Mouse (Mus musculus): ENCODE measurements around the gene Mid1. TPM values are rescaled to one million over a fixed set of nuclear protein-coding genes. Genes with fewer than 3 reads are reported as not detected.
A peak's percentile ranks its signal among the peaks of the same experiment; 100 is the strongest.
"Not testable (repeated sequence)": the region's sequence is repeated elsewhere in the genome, so short reads cannot be mapped to it uniquely, and the experiment has no call there.

The Mid1 gene
- polyA plus RNA-seq, 1 experiment, result 13.8 TPM

DNA sequence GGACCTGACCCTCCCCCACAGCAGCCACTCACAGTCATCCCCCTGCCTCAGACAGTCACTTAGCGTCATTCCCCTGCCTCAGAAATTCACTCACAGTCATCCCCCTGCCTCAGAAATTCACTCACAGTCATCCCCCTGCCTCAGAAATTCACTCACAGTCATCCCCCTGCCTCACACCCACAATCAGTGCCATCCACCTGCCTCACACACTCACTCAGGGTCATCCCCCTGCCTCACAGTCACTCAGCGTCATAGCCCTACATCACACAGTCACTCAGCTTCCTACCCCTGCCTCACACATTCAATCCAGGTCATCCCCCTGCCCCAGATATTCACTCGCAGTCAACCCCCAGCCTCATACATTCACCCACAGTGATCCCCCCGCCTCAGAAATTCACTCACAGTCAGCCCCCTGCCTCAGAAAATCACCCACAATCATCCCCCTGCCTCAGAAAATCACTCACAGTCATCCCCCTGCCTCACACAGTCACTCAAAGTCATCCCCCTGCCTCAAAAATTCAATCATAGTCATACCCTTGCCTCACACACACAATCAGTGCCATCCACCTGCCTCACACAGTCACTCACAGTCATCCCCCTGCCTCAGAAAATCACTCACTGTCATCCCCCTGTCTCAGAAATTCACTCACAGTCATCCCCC is 313.7 kb downstream of the Mid1 start:
- H3K36me3 ChIP-seq (replicated peaks; ENCODE audit: low read length); H3K4me3 ChIP-seq (replicated peaks): not testable (repeated sequence)
- H3K4me1 ChIP-seq, result peaks cover 28% of the 10 kb centered on the region
- peaks cover 20% of the 10 kb centered on the region for H3K27me3 ChIP-seq (replicated peaks)
- peaks cover 61% of the 10 kb centered on the region for H3K9me3 ChIP-seq

DNA sequence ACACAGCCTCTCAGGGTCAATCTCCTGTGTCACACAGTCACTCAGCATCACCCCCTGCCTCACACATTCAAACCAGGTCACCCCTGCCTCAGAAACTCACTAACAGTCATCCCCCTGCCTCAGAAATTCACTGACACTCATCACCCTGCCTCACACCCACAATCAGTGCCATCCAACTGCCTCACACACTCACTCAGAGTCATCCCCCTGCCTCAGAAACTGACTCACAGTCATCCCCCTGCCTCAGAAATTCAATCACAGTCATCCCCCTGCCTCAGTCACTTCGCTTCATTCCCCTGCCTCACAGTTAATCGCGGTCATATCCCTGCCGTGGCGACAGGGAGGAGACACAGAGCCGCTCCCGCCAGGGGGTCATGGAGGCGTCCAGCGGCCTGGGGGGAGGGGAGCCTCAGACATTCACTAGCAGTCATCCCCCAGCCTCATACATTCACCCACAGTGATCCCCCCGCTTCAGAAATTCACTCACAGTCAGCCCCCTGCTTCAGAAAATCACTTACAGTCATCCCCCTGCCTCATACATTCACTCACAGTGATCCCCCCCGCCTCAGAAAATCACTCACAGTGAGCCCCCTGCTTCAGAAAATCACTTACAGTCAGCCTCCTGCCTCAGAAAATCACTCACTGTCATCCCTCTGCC is 314.4 kb downstream of the Mid1 start:
- Histone ChIP-seq H3K4me3 (replicated peaks) (peak overlapping the region; percentile 0), H3K4me1 (peaks cover 23% of the 10 kb centered on the region), H3K27me3 (replicated peaks) (peaks cover 15% of the 10 kb centered on the region), H3K9me3 (peaks cover 58% of the 10 kb centered on the region)
- H3K36me3 ChIP-seq (replicated peaks; ENCODE audit: low read length), result not testable (repeated sequence)

DNA sequence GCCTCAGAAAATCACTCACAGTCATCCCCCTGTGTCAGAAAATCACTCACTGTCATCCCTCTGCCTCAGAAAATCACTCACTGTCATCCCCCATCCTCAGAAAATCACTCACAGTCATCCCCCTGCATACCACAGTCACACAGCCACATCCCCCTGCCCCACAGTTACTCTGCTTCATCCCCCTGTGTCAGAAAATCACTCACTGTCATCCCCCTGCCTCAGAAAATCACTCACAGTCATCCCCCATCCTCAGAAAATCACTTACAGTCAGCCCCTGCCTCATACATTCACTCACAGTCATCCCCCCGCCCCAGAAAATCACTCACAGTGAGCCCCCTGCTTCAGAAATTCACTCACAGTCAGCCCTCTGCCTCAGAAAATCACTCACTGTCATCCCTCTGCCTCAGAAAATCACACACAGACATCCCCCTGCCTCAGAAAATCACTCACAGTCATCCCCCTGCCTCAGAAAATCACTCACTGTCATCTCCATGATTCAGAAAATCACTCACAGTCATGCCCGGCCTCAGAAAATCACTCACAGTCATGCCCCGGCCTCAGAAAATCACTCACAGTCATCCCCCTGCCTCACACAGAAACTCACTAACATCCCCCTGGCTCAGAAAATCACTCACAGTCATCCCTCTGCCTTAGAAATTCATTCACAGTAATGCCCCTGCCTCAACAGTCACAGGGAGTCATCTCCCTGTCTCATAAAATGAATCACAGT is 315.1 kb downstream of the Mid1 start:
- peaks cover 14% of the 10 kb centered on the region for H3K27me3 ChIP-seq (replicated peaks)
- not testable (repeated sequence) for H3K4me3 ChIP-seq (replicated peaks); H3K36me3 ChIP-seq (replicated peaks; ENCODE audit: low read length)
- peaks cover 23% of the 10 kb centered on the region for H3K4me1 ChIP-seq
- peaks cover 53% of the 10 kb centered on the region for H3K9me3 ChIP-seq

DNA sequence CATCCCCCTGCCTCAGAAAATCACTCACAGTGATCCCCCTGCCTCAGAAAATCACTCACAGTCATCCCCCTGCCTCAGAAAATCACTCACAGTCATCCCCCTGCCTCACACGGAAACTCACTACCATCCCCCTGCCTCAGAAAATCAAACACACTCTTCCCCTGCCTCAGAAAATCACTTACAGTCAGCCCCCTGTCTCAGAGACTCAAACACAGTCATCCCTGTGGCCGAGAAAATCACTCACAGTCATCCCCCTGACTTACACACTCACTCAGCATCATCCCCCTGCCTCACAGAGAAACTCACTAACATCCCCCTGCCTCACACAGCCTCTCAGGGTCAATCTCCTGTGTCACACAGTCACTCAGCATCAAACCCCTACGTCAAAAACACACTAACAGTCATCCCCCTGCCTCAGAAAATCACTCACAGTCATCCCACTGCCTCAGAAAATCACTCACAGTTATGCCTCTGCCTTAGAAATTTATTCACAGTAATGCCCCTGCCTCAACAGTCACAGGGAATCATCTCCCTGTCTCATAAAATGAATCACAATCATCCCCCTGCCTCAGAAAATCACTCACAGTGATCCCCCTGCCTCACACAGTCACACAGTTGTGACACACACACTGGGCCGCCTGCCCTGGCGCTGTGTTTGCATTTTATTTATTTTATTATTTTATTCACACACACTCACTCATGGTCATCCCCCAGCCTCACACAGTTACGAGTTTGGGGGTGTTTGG is 315.8 kb downstream of the Mid1 start:
- H3K4me3 ChIP-seq (replicated peaks); H3K36me3 ChIP-seq (replicated peaks; ENCODE audit: low read length): not testable (repeated sequence)
- peaks cover 21% of the 10 kb centered on the region for H3K4me1 ChIP-seq
- peaks cover 52% of the 10 kb centered on the region for H3K9me3 ChIP-seq
- peaks cover 13% of the 10 kb centered on the region for H3K27me3 ChIP-seq (replicated peaks)

DNA sequence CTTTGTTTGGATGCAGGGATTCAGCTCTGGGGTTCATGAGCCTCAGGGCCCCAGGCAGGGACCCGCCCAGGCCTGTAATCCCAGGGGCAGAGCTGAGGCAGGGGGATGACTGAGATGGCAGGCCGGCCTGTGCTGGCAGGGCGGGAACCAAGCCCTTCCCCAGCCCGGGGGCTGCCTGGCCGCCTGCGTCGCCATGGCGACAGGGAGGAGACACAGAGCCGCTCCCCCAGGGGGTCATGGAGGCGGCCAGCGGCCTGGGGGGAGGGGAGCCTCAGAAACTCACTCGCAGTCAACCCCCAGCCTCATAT is 316.3 kb downstream of the Mid1 start:
- peaks cover 50% of the 10 kb centered on the region for H3K9me3 ChIP-seq
- H3K36me3 ChIP-seq (replicated peaks; ENCODE audit: low read length), result not testable (repeated sequence)

DNA sequence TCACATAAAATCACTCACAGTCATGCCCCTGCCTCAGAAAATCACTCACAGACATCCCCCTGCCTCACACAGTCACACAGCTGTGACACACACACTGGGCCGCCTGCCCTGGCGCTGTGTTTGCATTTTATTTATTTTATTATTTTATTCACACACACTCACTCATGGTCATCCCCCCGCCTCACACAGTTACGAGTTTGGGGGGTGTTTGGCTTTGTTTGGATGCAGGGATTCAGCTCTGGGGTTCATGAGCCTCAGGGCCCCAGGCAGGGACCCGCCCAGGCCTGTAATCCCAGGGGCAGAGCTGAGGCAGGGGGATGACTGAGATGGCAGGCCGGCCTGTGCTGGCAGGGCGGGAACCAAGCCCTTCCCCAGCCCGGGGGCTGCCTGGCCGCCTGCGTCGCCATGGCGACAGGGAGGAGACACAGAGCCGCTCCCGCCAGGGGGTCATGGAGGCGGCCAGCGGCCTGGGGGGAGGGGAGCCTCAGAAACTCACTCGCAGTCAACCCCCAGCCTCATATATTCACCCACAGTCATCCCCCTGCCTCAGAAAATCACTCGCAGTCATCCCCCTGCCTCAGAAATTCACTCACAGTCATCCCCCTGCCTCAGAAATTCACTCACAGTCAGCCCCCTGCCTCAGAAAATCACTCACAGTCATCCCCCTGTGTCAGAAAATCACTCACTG is 317.7 kb downstream of the Mid1 start:
- not testable (repeated sequence) for H3K27me3 ChIP-seq (replicated peaks); H3K36me3 ChIP-seq (replicated peaks; ENCODE audit: low read length); H3K4me3 ChIP-seq (replicated peaks); H3K4me1 ChIP-seq
- peaks cover 48% of the 10 kb centered on the region for H3K9me3 ChIP-seq

More for the DNA sequence above, 316.3 kb downstream of the Mid1 start:
- Histone ChIP-seq H3K27me3 (replicated peaks) (peaks cover 11% of the 10 kb centered on the region), H3K4me1 (peaks cover 18% of the 10 kb centered on the region)
- not testable (repeated sequence) for H3K4me3 ChIP-seq (replicated peaks)

DNA sequence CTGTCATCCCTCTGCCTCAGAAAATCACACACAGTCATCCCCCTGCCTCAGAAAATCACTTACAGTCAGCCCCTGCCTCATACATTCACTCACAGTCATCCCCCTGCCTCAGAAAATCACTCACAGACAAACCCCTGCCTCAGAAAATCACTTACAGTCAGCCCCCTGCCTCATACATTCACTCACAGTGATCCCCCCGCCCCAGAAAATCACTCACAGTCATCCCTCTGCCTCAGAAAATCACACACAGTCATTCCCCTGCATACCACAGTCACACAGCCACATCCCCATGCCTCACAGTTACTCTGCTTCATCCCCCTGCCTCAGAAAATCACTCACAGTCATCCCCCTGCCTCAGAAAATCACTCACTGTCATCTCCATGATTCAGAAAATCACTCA is 318.5 kb downstream of the Mid1 start:
- not testable (repeated sequence) for H3K27me3 ChIP-seq (replicated peaks); H3K36me3 ChIP-seq (replicated peaks; ENCODE audit: low read length)

DNA sequence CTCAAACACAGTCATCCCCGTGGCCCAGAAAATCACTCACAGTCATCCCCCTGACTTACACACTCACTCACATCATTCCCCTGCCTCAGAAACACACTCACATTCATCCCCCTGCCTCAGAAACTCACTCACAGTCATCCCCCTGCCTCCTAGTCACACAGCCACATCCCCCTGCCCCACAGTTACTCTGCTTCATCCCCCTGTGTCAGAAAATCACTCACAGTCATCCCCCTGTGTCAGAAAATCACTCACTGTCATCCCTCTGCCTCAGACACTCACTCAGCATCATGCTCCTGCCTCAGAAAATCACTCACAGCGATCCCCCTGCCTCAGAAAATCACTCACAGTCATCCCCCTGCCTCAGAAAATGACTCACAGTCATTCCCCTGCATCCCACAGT is 319.2 kb downstream of the Mid1 start:
- H3K9me3 ChIP-seq, result peaks cover 53% of the 10 kb centered on the region
- not testable (repeated sequence) for H3K4me3 ChIP-seq (replicated peaks); H3K4me1 ChIP-seq; H3K27me3 ChIP-seq (replicated peaks); H3K36me3 ChIP-seq (replicated peaks; ENCODE audit: low read length)

More for the DNA sequence above, 318.5 kb downstream of the Mid1 start:
- H3K4me3 ChIP-seq (replicated peaks); H3K4me1 ChIP-seq: not testable (repeated sequence)
- peaks cover 50% of the 10 kb centered on the region for H3K9me3 ChIP-seq

DNA sequence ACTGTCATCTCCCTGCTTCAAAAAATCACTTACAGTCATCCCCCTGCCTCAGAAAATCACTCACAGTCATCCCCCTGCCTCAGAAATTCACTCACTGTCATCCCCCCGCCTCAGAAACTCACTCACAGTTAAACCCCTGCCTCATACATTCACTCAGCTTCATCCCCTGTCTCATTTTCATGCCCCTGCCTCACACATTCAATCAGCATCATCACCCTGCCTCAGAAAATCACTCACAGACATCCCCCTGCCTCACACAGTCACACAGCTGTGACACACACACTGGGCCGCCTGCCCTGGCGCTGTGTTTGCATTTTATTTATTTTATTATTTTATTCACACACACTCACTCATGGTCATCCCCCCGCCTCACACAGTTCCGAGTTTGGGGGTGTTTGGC is 319.8 kb downstream of the Mid1 start:
- not testable (repeated sequence) for H3K4me3 ChIP-seq (replicated peaks); H3K4me1 ChIP-seq; H3K27me3 ChIP-seq (replicated peaks); H3K36me3 ChIP-seq (replicated peaks; ENCODE audit: low read length)
- peaks cover 56% of the 10 kb centered on the region for H3K9me3 ChIP-seq

DNA sequence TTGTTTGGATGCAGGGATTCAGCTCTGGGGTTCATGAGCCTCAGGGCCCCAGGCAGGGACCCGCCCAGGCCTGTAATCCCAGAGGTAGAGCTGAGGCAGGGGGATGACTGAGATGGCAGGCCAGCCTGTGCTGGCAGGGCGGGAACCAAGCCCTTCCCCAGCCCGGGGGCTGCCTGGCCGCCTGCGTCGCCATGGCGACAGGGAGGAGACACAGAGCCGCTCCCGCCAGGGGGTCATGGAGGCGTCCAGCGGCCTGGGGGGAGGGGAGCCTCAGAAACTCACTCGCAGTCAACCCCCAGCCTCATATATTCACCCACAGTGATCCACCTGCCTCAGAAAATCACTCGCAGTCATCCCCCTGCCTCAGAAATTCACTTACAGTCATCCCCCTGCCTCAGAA is 320.2 kb downstream of the Mid1 start:
- not testable (repeated sequence) for H3K36me3 ChIP-seq (replicated peaks; ENCODE audit: low read length); H3K4me1 ChIP-seq; H3K27me3 ChIP-seq (replicated peaks); H3K4me3 ChIP-seq (replicated peaks)
- peaks cover 58% of the 10 kb centered on the region for H3K9me3 ChIP-seq

DNA sequence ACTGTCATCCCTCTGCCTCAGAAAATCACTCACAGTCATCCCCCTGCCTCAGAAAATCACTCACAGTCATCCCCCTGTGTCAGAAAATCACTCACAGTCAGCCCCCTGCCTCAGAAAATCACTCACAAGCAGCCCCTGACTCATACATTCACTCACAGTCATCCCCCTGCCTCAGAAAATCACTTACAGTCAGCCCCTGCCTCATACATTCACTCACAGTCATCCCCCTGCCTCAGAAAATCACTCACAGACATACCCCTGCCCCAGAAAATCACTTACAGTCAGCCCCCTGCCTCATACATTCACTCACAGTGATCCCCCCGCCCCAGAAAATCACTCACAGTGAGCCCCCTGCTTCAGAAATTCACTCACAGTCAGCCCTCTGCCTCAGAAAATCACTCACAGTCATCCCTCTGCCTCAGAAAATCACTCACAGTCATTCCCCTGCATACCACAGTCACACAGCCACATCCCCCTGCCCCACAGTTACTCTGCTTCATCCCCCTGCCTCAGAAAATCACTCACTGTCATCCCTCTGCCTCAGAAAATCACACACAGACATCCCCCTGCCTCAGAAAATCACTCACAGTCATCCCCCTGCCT is 320.8 kb downstream of the Mid1 start:
- H3K27me3 ChIP-seq (replicated peaks); H3K36me3 ChIP-seq (replicated peaks; ENCODE audit: low read length); H3K4me3 ChIP-seq (replicated peaks); H3K4me1 ChIP-seq: not testable (repeated sequence)
- H3K9me3 ChIP-seq, result peaks cover 55% of the 10 kb centered on the region

DNA sequence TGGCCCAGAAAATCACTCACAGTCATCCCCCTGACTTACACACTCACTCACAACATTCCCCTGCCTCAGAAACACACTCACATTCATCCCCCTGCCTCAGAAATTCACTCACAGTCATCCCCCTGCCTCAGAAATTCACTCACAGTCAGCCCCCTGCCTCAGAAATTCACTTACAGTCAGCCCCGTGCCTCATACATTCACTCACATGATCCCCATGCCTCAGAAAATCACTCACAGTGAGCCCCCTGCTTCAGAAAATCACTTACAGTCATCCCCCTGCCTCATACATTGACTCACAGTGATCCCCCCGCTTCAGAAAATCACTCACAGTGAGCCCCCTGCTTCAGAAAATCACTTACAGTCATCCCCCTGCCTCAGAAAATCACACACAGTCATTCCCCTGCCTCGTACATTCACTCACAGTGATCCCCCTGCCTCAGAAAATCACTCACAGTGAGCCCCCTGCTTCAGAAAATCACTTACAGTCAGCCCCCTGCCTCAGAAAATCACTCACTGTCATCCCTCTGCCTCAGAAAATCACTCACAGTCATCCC is 321.8 kb downstream of the Mid1 start:
- H3K36me3 ChIP-seq (replicated peaks; ENCODE audit: low read length); H3K27me3 ChIP-seq (replicated peaks); H3K4me3 ChIP-seq (replicated peaks); H3K4me1 ChIP-seq: not testable (repeated sequence)
- peaks cover 57% of the 10 kb centered on the region for H3K9me3 ChIP-seq

DNA sequence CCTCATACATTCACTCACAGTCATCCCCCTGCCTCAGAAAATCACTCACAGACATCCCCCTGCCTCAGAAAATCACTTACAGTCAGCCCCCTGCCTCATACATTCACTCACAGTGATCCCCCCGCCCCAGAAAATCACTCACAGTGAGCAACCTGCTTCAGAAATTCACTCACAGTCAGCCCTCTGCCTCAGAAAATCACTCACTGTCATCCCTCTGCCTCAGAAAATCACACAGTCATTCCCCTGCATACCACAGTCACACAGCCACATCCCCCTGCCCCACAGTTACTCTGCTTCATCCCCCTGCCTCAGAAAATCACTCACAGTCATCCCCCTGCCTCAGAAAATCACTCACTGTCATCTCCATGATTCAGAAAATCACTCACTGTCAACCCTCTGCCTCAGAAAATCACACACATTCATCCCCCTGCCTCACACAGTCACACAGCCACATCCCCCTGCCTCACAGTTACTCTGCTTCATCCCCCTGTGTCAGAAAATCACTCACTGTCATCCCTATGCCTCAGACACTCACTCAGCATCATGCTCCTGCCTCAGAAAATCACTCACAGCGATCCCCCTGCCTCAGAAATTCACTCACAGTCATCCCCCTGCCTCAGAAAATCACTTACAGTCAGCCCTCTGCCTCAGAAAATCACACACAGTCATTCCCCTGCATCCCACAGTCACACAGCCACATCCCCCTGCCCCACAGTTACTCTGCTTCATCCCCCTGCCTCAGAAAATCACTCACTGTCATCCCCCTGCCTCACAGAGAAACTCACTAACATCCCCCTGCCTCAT is 322.6 kb downstream of the Mid1 start:
- H3K36me3 ChIP-seq (replicated peaks; ENCODE audit: low read length); H3K27me3 ChIP-seq (replicated peaks); H3K4me1 ChIP-seq; H3K4me3 ChIP-seq (replicated peaks): not testable (repeated sequence)
- H3K9me3 ChIP-seq, result peaks cover 57% of the 10 kb centered on the region

DNA sequence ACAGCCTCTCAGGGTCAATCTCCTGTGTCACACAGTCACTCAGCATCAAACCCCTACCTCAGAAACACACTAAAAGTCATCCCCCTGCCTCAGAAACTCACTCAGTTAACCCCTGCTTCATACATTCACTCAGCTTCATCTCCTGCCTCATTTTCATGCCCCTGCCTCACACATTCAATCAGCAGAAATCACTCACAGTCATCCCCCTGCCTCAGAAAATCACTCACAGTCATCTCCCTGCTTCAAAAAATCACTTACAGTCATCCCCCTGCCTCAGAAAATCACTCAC is 323.1 kb downstream of the Mid1 start:
- peaks cover 59% of the 10 kb centered on the region for H3K9me3 ChIP-seq
- not testable (repeated sequence) for H3K27me3 ChIP-seq (replicated peaks); H3K4me3 ChIP-seq (replicated peaks); H3K4me1 ChIP-seq; H3K36me3 ChIP-seq (replicated peaks; ENCODE audit: low read length)
